Mouse (Mus musculus): ENCODE measurements around the gene Gm28269.

- TF ChIP-seq CTCF (IDR thresholded peaks at IDR 0.05; ENCODE audit: low read depth) (no peak), EP300 (IDR thresholded peaks at IDR 0.05; ENCODE audit: low read depth) (no peak)
Measured at GRCm38 (mm10) chrX:21695687-21696086, 49.2 kb downstream of the Gm28269 start.
